Mouse (Mus musculus) embryonic facial prominence, embryonic 10.5 days (tissue): ENCODE measurements around the gene Oaf. TPM values are rescaled to one million over a fixed set of nuclear protein-coding genes. Genes with fewer than 3 reads are reported as not detected.

Experiments
- DNase-seq: peaks from one replicate; pipeline ENCODE4 v3.0.0-alpha.2; 2017; ENCODE audit warnings: low spot score
- H3K27ac ChIP-seq: fragments of 300-500 bp; sonication (generic); replicated peaks from 2 replicates; pipeline ENCODE4 v1.5.1; 2016; ENCODE audit warnings: mild to moderate bottlenecking
- H3K27me3 ChIP-seq: fragments of 300-500 bp; sonication (generic); replicated peaks from 2 replicates; pipeline ENCODE4 v1.6.1; 2016; ENCODE audit warnings: low read depth, mild to moderate bottlenecking; ENCODE audit not compliant: poor library complexity, severe bottlenecking
- H3K36me3 ChIP-seq: fragments of 300-500 bp; sonication (generic); replicated peaks from 2 replicates; pipeline ENCODE4 v1.6.1; 2016; ENCODE audit warnings: mild to moderate bottlenecking, moderate library complexity
- H3K4me1 ChIP-seq: fragments of 300-500 bp; sonication (generic); 2 replicates; pipeline ENCODE4 v1.6.1; 2016
- H3K4me3 ChIP-seq: fragments of 300-500 bp; sonication (generic); 2 replicates; pipeline ENCODE4 v1.5.1; 2016; ENCODE audit warnings: mild to moderate bottlenecking, moderate library complexity
- H3K9me3 ChIP-seq: fragments of 300-500 bp; sonication (generic); 2 replicates; pipeline ENCODE4 v1.6.1; 2016; ENCODE audit warnings: mild to moderate bottlenecking
- WGBS: fragments of 180-500 bp; shearing (Covaris S2); methylation state at CpG from one replicate; pipeline ENCODE4 v1.1.7; 2016; 5-methylcytosine and 5-hydroxymethylcytosine counted together
- polyA plus RNA-seq: library from polyadenylated mRNA; unstranded; fragments of >200 nt; fragmentation: Nextera tagmentation; extraction: Ambion mirVana; gene quantifications from 2 replicates; pipeline ENCODE4 v1.2.1, GENCODE M21; 2016

Oaf gene
- polyA plus RNA-seq, 1 experiment from 2014 or later, result 57.0 TPM

DNA sequence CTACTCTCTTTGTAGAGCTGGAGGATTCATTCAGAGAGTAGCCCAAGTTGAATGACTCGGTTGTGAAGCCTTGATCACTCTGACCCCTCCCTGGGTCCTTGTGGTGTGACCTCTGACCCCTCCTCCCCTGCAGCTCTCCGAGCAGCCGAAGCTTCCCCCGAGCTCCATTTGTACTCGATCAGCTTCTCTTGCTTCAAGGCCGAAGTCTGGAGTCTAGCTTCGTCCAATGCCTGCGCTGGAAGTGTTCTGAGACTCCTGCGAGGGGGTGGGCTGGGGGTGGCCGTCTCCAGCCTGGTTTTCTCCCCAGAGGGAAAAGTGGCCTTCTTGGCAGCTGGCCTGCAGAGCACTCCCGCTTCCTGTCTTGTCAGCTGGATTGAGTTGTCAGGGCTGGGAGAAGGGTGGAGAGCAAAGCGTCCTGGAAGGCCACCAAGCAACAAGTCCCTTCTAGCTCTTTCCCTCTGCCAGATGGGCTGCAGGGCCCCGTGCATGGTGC lies 29.5 kb downstream of the Oaf start, which contains the start of gene Pou2f3:
TSS of gene Pou2f3 (minus strand) at position 180 of the 493 bp plus-strand sequence.
- WGBS, result 4% methylated on average over 13 of the region's 13 CpGs
- Histone ChIP-seq H3K27me3 (peaks cover 52% of the 10 kb centered on the region), H3K4me1 (peaks cover 24% of the 10 kb centered on the region), H3K9me3 (no peaks in the 10 kb centered on the region), H3K36me3 (no peaks in the 10 kb centered on the region), H3K4me3 (peak within 1 kb of the TSS; percentile 33), H3K27ac (peak within 1 kb of the TSS; percentile 48; the same call in 1 of the 2 replicates)
- DNase-seq, result peak; percentile 48

GRCm38 (mm10) chr9:43206022-43206390 lies 33.7 kb downstream of the Oaf start:
- Histone ChIP-seq H3K27me3 (peaks cover 89% of the 10 kb centered on the region), H3K27ac (no peak overlapping the region), H3K4me3 (peak overlapping the region; percentile 56), H3K4me1 (peaks cover 26% of the 10 kb centered on the region), H3K36me3 (no peaks in the 10 kb centered on the region), H3K9me3 (no peaks in the 10 kb centered on the region)
- WGBS, result 4% methylated on average over 15 of the region's 15 CpGs
- DNase-seq, result no peak

- H3K4me1 ChIP-seq, result peaks cover 25% of the 10 kb centered on the region
- no peak overlapping the region; the same call in 1 of the 2 replicates for H3K27ac ChIP-seq
- DNase-seq, result peak; percentile 39
- WGBS, result 3% methylated on average over 41 of the region's 41 CpGs
- no peaks in the 10 kb centered on the region for H3K36me3 ChIP-seq
- peaks cover 91% of the 10 kb centered on the region for H3K27me3 ChIP-seq
- H3K4me3 ChIP-seq, result peak overlapping the region; percentile 56
- H3K9me3 ChIP-seq, result no peaks in the 10 kb centered on the region
Measured at GRCm38 (mm10) chr9:43205343-43206021, 34.2 kb downstream of the Oaf start.

- peaks cover 16% of the 10 kb centered on the region for H3K4me1 ChIP-seq
- WGBS, result 7% methylated on average over 5 of the region's 5 CpGs
- peak overlapping the region; percentile 37 for H3K4me3 ChIP-seq
Measured at GRCm38 (mm10) chr9:43200212-43200611, 39.5 kb downstream of the Oaf start.

DNA sequence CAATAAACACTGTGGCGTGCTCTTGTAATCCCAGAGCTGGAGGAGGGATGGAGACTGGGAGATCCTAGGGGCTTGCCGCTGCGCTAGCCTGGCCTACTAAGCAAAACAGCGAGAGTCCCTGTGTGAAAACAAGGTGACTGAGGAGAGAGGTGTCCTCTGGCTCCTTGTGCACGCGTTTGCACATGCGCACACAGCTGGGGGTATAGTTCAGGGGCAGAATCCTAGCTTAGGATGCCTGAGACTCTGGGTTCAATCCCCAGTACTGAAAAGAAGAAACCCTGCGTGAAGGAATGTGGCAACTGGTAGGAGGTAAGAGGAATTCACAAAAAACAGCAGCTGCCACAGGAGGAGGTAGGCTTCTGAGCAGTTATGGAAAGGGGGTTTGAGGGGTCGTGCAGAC lies 45.7 kb downstream of the Oaf start:
- no peak overlapping the region for H3K27ac ChIP-seq
- H3K4me3 ChIP-seq, result no peak overlapping the region
- no peaks in the 10 kb centered on the region for H3K9me3 ChIP-seq
- DNase-seq, result no peak
- H3K36me3 ChIP-seq, result no peaks in the 10 kb centered on the region
- 12% methylated on average over 9 of the region's 9 CpGs for WGBS
- peaks cover 57% of the 10 kb centered on the region for H3K27me3 ChIP-seq
- H3K4me1 ChIP-seq, result peaks cover 6% of the 10 kb centered on the region; the same call in 1 of the 2 replicates

More at GRCm38 (mm10) chr9:43200212-43200611, 39.5 kb downstream of the Oaf start:
- no peaks in the 10 kb centered on the region for H3K9me3 ChIP-seq
- no peak for DNase-seq
- H3K36me3 ChIP-seq, result no peaks in the 10 kb centered on the region
- no peak overlapping the region for H3K27ac ChIP-seq
- peaks cover 75% of the 10 kb centered on the region for H3K27me3 ChIP-seq

DNA sequence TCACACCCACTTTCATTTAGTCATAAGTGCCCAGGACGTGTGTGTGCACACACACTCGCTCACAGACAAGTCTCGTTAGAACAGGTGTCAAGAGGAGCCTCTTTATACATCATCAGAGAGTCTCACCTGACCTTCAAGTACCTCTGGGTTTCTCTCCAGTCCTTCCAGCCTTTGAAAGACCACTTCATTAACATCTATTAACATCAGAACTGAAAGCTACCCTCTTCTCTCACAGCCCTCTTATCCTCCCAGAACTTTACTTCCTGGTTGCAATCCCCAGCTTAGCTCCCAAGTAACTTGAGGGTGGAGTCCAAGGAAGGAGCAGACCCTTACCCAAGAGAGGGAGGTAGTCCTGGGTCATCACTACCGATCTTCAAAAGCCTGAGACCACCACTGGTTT lies 48.1 kb downstream of the Oaf start:
- H3K4me1 ChIP-seq, result peaks cover 8% of the 10 kb centered on the region; the same call in 1 of the 2 replicates
- no peak overlapping the region for H3K4me3 ChIP-seq
- no peaks in the 10 kb centered on the region for H3K36me3 ChIP-seq
- H3K9me3 ChIP-seq, result no peaks in the 10 kb centered on the region
- H3K27ac ChIP-seq, result no peak overlapping the region
- peaks cover 52% of the 10 kb centered on the region for H3K27me3 ChIP-seq
- no peak for DNase-seq
- WGBS, result 60% methylated on average over 4 of the region's 4 CpGs

- 59% methylated on average over 3 of the region's 3 CpGs for WGBS
- DNase-seq, result no peak
- peaks cover 6% of the 10 kb centered on the region; the same call in 1 of the 2 replicates for H3K4me1 ChIP-seq
- H3K36me3 ChIP-seq, result no peaks in the 10 kb centered on the region
- H3K9me3 ChIP-seq, result no peaks in the 10 kb centered on the region
- no peak overlapping the region for H3K4me3 ChIP-seq
- H3K27me3 ChIP-seq, result peaks cover 46% of the 10 kb centered on the region
- H3K27ac ChIP-seq, result no peak overlapping the region
Measured at GRCm38 (mm10) chr9:43189021-43189356, 50.7 kb downstream of the Oaf start.

DNA sequence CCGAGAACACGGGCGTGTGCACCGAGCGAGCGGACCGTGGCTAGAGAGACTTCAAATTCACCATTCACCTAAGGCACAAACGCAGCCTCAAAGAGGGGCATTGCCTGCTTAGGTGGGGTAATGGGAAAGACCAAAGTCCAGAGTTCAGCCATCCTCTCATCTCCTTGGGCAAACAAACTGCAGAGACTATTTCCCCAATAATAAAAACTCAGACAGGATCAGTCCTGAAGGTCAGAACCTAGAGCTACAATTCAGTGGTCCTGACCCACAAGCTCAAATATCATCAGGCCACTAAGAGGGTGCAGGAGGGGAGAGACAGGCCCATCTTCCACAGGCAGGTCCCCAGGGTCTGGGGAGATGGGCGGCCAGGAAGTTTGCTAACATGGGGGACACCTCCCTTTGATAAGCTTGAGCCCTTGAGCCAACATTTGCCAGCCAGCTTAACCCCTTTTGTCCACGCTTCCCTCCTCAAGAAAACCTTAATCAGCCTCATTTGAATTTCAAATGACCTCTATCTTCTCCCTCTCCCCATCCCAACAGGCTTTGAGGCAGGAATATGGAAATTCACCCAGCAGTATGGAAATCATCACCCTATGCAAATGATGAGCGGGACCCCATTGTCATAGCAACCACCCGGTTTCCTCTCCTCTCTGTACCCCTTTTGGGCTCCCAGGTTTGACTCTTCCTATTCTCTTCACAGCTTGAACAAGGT lies 51.2 kb downstream of the Oaf start:
- Histone ChIP-seq H3K4me1 (0 out of 2 replicates have a peak, but pooled peaks cover 4% of the 10 kb centered on the region), H3K4me3 (no peak overlapping the region), H3K36me3 (no peaks in the 10 kb centered on the region), H3K27ac (no peak overlapping the region), H3K27me3 (peaks cover 41% of the 10 kb centered on the region), H3K9me3 (no peaks in the 10 kb centered on the region)
- WGBS, result 65% methylated on average over 12 of the region's 12 CpGs
- DNase-seq, result no peak

DNA sequence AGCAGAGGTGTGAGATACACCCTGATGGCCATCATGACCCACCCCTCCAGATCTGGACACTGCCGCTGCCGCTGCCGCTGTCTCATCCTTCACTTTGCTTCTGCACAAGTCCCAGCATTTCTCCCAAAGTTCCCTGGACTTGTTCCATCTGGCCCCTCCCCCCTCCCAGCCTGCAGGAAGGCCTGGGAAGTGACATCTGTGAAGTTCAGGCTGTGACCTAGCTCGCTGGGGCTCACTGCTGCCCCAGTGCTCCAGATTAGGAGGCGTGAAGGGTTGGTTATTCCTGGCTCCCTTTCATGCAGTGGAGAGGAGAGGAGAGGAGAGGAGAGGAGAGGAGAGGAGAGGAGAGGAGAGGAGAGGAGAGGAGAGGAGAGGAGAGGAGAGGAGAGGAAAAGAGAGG lies 60.1 kb downstream of the Oaf start:
- H3K27me3 ChIP-seq, result no peaks in the 10 kb centered on the region
- no peaks in the 10 kb centered on the region for H3K9me3 ChIP-seq
- no peak overlapping the region for H3K4me3 ChIP-seq
- WGBS, result 58% methylated on average over 5 of the region's 5 CpGs
- peak; percentile 14 for DNase-seq
- H3K36me3 ChIP-seq, result no peaks in the 10 kb centered on the region
- H3K4me1 ChIP-seq, result peaks cover 10% of the 10 kb centered on the region
- H3K27ac ChIP-seq, result peak overlapping the region; percentile 35; the same call in 1 of the 2 replicates

- Histone ChIP-seq H3K27ac (no peak overlapping the region), H3K9me3 (no peaks in the 10 kb centered on the region), H3K4me3 (no peak overlapping the region), H3K4me1 (peaks cover 10% of the 10 kb centered on the region), H3K27me3 (no peaks in the 10 kb centered on the region), H3K36me3 (no peaks in the 10 kb centered on the region)
- WGBS, result 59% methylated on average over 7 of the region's 7 CpGs
- DNase-seq, result no peak
Measured at GRCm38 (mm10) chr9:43178172-43178571, 61.5 kb downstream of the Oaf start.
